Mouse (Mus musculus) forebrain, embryonic 13.5 days (tissue): ENCODE measurements at regions not wholly inside any gene's neighbourhood (a gene's known extent, or its start where the extent isn't known, plus 50 kb on each side); places are given as distances from the start of the nearest gene placed in this dataset.
A peak's percentile ranks its signal among the peaks of the same experiment; 100 is the strongest.

Source experiments
- ATAC-seq: fragments of 200-750 bp; cut with Nextera tagmentation; 2 replicates; pipeline ENCODE4 v1.8.0; 2017
- H3K27ac ChIP-seq: fragments of 300-500 bp; sonication (generic); 2 replicates; pipeline ENCODE4 v1.5.1; 2015; ENCODE audit warnings: inconsistent platforms, mild to moderate bottlenecking, moderate library complexity
- H3K27me3 ChIP-seq: fragments of 300-500 bp; sonication (generic); 2 replicates; pipeline ENCODE4 v1.6.1; 2015; ENCODE audit warnings: mild to moderate bottlenecking, inconsistent platforms
- H3K36me3 ChIP-seq: fragments of 300-500 bp; sonication (generic); 2 replicates; pipeline ENCODE4 v1.6.1; 2015; ENCODE audit warnings: mild to moderate bottlenecking, inconsistent platforms; ENCODE audit not compliant: poor library complexity, severe bottlenecking
- H3K4me1 ChIP-seq: fragments of 300-500 bp; sonication (generic); 2 replicates; pipeline ENCODE4 v1.6.1; 2015; ENCODE audit warnings: inconsistent platforms
- H3K4me2 ChIP-seq: fragments of 300-500 bp; sonication (generic); 2 replicates; pipeline ENCODE4 v1.6.1; 2015; ENCODE audit warnings: inconsistent platforms, mild to moderate bottlenecking, moderate library complexity
- H3K4me3 ChIP-seq: fragments of 300-500 bp; sonication (generic); 2 replicates; pipeline ENCODE4 v1.5.1; 2015; ENCODE audit warnings: mild to moderate bottlenecking, inconsistent platforms
- H3K9ac ChIP-seq: fragments of 300-500 bp; sonication (generic); 2 replicates; pipeline ENCODE4 v1.6.1; 2015; ENCODE audit warnings: mild to moderate bottlenecking, inconsistent platforms
- H3K9me3 ChIP-seq: fragments of 300-500 bp; sonication (generic); replicated peaks from 2 replicates; pipeline ENCODE4 v1.6.1; 2016; ENCODE audit warnings: inconsistent platforms
- WGBS: fragments of 180-500 bp; shearing (Covaris S2); methylation state at CpG from one replicate; pipeline ENCODE4 v1.1.7; 2015; 5-methylcytosine and 5-hydroxymethylcytosine counted together

DNA sequence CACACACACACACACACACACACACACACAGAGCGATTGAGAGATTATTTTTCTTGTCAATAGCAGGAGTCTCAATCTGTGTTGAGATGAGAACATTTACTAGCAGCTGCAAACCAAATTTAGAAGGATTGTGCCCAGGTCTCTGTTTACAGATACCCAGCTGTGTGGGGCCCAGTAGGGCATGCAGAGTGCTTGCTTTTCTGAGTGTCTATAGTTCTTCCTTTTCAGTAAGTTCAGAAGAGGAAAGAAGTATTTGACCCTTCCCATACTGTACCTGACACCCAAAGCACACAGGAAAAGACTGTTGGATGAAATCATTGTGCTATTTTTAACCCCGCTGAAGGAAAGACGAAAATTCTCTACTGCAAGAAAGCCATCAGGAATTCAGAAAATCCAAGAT is 110.3 kb upstream of the Gm5148 start:
- no peaks in the 10 kb centered on the region for H3K27me3 ChIP-seq
- H3K27ac ChIP-seq: no peak overlapping the region
- no peaks in the 10 kb centered on the region for H3K36me3 ChIP-seq
- no peak overlapping the region for H3K9ac ChIP-seq
- H3K4me1 ChIP-seq: no peaks in the 10 kb centered on the region
- WGBS: 88% methylated on average over 3 of the region's 3 CpGs
- no peak for ATAC-seq
- H3K9me3 ChIP-seq: no peaks in the 10 kb centered on the region
- H3K4me2 ChIP-seq: no peak overlapping the region
- no peak overlapping the region for H3K4me3 ChIP-seq

GRCm38 (mm10) chr3:37833387-37833786 is 109.1 kb upstream of the Gm5148 start:
- H3K36me3 ChIP-seq: no peaks in the 10 kb centered on the region
- no peaks in the 10 kb centered on the region for H3K27me3 ChIP-seq
- no peak overlapping the region for H3K27ac ChIP-seq
- no peak overlapping the region for H3K9ac ChIP-seq
- WGBS: 75% methylated on average over 4 of the region's 4 CpGs
- no peaks in the 10 kb centered on the region for H3K4me1 ChIP-seq
- ATAC-seq: no peak
- H3K4me2 ChIP-seq: no peak overlapping the region
- no peaks in the 10 kb centered on the region for H3K9me3 ChIP-seq
- H3K4me3 ChIP-seq: no peak overlapping the region

DNA sequence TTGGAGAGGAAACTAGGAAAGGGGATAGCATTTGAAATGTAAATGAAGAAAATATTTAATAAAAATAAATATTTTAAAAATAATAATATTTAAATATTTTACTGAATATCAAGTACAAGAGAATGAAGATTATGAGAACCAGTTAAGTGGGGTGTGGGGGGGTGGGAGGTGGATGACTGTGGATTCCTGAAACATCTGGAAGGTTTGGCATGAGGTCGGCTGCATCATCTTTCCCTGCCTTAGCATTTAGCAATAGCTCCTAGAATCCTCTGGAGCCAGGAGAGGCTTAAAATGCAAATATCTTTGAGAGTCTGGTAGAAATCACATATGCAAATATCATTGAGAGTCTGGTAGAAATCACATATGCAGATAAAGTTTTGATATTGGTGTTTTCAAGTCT is 103.3 kb upstream of the Gm5148 start:
- no peaks in the 10 kb centered on the region for H3K9me3 ChIP-seq
- H3K4me2 ChIP-seq: no peak overlapping the region
- H3K27me3 ChIP-seq: no peaks in the 10 kb centered on the region
- 83% methylated on average over 1 of the region's 1 CpGs for WGBS
- no peak overlapping the region for H3K27ac ChIP-seq
- no peak overlapping the region for H3K9ac ChIP-seq
- no peak for ATAC-seq
- H3K4me1 ChIP-seq: no peaks in the 10 kb centered on the region
- H3K36me3 ChIP-seq: no peaks in the 10 kb centered on the region
- H3K4me3 ChIP-seq: no peak overlapping the region

GRCm38 (mm10) chr3:37825602-37826001 is 101.3 kb upstream of the Gm5148 start:
- Histone ChIP-seq H3K27me3 (0 out of 2 replicates have a peak, but pooled peaks cover 2% of the 10 kb centered on the region), H3K4me3 (no peak overlapping the region), H3K36me3 (no peaks in the 10 kb centered on the region), H3K9ac (no peak overlapping the region), H3K27ac (no peak overlapping the region), H3K4me2 (no peak overlapping the region), H3K9me3 (no peaks in the 10 kb centered on the region), H3K4me1 (no peaks in the 10 kb centered on the region)
- ATAC-seq: no peak
- 94% methylated on average over 4 of the region's 4 CpGs for WGBS

DNA sequence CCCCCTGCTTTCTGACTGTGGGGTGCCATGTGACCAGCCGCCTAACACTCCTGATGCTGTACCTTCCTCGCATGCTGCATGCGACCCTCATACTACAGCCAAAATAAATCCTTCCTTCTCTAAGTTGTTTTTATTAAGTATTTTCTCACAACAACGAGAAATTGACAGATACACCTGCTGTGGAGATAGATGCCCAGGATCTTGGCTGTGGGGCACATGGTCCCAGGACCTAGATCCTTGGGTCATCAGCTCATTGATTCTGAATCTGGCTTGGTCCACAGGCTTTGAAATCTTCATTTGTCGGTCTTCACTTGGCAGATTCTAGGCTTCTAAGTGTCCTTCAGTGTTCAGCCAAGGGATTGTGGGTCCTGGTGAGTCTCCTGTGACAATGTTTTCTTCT is 100.4 kb upstream of the Gm5148 start:
- peaks cover 11% of the 10 kb centered on the region; the same call in 1 of the 2 replicates for H3K27me3 ChIP-seq
- no peak overlapping the region for H3K9ac ChIP-seq
- no peaks in the 10 kb centered on the region for H3K9me3 ChIP-seq
- H3K4me3 ChIP-seq: no peak overlapping the region
- H3K27ac ChIP-seq: no peak overlapping the region
- no peaks in the 10 kb centered on the region for H3K36me3 ChIP-seq
- H3K4me2 ChIP-seq: no peak overlapping the region
- H3K4me1 ChIP-seq: no peaks in the 10 kb centered on the region
- ATAC-seq: no peak
- WGBS: 91% methylated on average over 5 of the region's 5 CpGs

- no peak overlapping the region for H3K9ac ChIP-seq
- no peak overlapping the region for H3K27ac ChIP-seq
- WGBS: 93% methylated on average over 3 of the region's 3 CpGs
- H3K27me3 ChIP-seq: peaks cover 26% of the 10 kb centered on the region
- H3K4me2 ChIP-seq: no peak overlapping the region
- H3K4me1 ChIP-seq: peaks cover 18% of the 10 kb centered on the region
- no peaks in the 10 kb centered on the region for H3K36me3 ChIP-seq
- H3K4me3 ChIP-seq: no peak overlapping the region
- no peaks in the 10 kb centered on the region for H3K9me3 ChIP-seq
- ATAC-seq: no peak
These were observed 95.2 kb upstream of the Gm5148 start for GRCm38 (mm10) chr3:37819503-37819902.

GRCm38 (mm10) chr3:37817434-37817805 is 93.1 kb upstream of the Gm5148 start:
- no peak for ATAC-seq

DNA sequence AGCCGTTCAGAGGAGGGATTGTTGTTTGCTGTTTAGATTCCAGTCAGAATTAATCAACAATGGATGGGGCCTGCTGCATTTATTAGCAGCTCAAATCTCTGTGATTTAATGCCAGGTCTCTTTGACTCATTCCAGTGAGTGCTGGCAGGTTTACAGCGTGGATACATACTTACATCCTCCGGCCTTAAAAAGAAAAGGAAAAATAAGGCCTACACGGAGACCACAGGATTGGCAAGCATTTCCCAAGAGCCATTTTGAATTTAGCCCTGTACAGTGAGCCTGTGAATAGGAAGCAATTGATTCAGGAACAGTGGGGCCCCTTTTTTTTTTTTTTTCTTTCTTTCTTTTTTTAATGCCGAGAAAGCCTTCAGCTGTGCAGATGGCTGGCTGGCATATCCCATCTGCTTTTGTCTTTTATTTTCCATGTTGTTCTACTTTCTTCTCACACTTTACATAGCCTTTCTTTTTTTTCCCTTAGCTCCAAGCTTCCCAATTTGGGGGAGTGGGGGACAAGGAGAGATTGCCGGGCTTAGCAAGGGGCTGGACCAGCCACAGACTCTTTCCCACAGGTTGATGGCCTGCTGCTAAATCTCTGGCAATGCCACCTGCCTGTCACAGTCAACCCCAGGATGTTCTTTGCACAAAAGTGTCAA is 92.6 kb upstream of the Gm5148 start:
- no peak overlapping the region for H3K4me3 ChIP-seq
- no peaks in the 10 kb centered on the region for H3K36me3 ChIP-seq
- peaks cover 18% of the 10 kb centered on the region for H3K4me1 ChIP-seq
- no peak overlapping the region for H3K4me2 ChIP-seq
- no peak overlapping the region for H3K9ac ChIP-seq
- H3K27me3 ChIP-seq: peaks cover 33% of the 10 kb centered on the region
- no peaks in the 10 kb centered on the region for H3K9me3 ChIP-seq
- peak overlapping the region; percentile 75 for H3K27ac ChIP-seq
- WGBS: 4% methylated on average over 6 of the region's 6 CpGs
- ATAC-seq: peak; percentile 93

More at GRCm38 (mm10) chr3:37817434-37817805, 93.1 kb upstream of the Gm5148 start:
- no peaks in the 10 kb centered on the region for H3K9me3 ChIP-seq
- H3K27ac ChIP-seq: no peak overlapping the region
- no peaks in the 10 kb centered on the region for H3K36me3 ChIP-seq
- H3K4me1 ChIP-seq: peaks cover 18% of the 10 kb centered on the region
- no peak overlapping the region for H3K4me3 ChIP-seq
- WGBS: 25% methylated on average over 3 of the region's 3 CpGs
- H3K27me3 ChIP-seq: peaks cover 33% of the 10 kb centered on the region
- H3K4me2 ChIP-seq: no peak overlapping the region
- no peak overlapping the region for H3K9ac ChIP-seq

DNA sequence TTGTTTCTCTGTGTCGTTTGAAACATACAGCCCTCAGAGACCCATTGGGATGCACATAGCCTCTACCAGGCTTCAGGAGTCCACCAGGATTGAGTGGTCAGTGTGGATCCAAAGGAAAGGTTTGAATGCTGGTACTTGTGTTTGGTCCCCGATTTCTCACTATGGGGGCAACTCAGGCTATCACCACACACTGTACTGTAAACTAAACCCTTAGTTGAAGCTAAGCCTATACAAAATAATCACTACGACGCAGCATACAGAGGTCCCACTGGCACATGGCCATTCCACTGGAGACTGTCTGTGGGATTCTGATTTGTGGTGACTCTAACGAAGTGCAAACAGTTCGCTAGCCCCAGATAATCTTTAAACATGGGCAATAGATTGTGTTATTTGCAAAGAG is 91.5 kb upstream of the Gm5148 start:
- no peaks in the 10 kb centered on the region for H3K36me3 ChIP-seq
- H3K9ac ChIP-seq: no peak overlapping the region
- H3K27me3 ChIP-seq: peaks cover 35% of the 10 kb centered on the region
- H3K9me3 ChIP-seq: no peaks in the 10 kb centered on the region
- ATAC-seq: no peak
- WGBS: 88% methylated on average over 6 of the region's 6 CpGs
- no peak overlapping the region for H3K27ac ChIP-seq
- no peak overlapping the region for H3K4me3 ChIP-seq
- no peak overlapping the region for H3K4me2 ChIP-seq
- H3K4me1 ChIP-seq: peaks cover 18% of the 10 kb centered on the region

DNA sequence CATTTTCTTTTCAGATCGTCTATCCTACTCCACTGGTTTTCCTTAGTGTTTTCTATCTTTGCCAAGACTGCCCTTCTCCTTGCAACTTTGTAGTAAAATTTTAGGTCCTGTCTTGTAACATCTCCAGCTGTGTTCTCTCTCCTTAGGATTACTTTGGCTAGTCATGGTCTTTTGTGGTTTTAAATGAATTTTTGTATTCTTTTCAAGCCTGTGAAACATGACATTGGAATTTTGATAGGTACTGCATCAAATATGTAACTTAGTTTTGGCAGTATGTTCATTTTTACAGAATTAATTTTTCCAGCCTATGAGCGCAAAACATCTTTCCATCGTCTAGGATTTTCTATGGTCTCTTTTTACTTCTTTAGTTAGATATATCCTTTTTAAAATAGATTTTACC is 88.6 kb upstream of the Gm5148 start:
- Histone ChIP-seq H3K4me1 (peaks cover 18% of the 10 kb centered on the region), H3K36me3 (no peaks in the 10 kb centered on the region), H3K4me3 (no peak overlapping the region), H3K9me3 (no peaks in the 10 kb centered on the region; the same call in 1 of the 2 replicates), H3K9ac (no peak overlapping the region), H3K27ac (no peak overlapping the region), H3K27me3 (peaks cover 16% of the 10 kb centered on the region), H3K4me2 (no peak overlapping the region)
- 96% methylated on average over 3 of the region's 3 CpGs for WGBS
- no peak for ATAC-seq

DNA sequence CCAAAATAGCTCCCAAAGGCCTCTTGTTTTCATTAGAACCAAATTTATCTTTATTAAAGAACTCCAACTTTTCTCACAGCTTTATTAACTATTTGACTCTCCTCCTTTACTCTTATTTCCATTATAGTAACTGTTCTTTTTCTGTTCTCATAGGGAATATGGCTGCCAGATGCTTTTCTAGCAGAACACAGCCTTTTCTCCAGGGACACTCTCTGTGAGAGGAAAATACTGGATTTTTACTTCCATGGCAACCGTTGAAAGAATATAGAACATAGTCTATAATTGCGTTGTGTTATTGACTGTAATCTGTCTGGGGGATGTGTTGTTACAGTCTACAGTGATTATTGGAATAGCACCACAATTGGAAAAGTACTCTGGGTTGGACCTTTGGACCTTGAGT is 87.1 kb upstream of the Gm5148 start:
- no peaks in the 10 kb centered on the region for H3K36me3 ChIP-seq
- H3K27me3 ChIP-seq: peaks cover 16% of the 10 kb centered on the region
- H3K4me2 ChIP-seq: no peak overlapping the region
- H3K9ac ChIP-seq: no peak overlapping the region
- 88% methylated on average over 2 of the region's 2 CpGs for WGBS
- no peak overlapping the region for H3K27ac ChIP-seq
- no peak for ATAC-seq
- H3K9me3 ChIP-seq: no peaks in the 10 kb centered on the region; the same call in 1 of the 2 replicates
- no peak overlapping the region for H3K4me3 ChIP-seq
- H3K4me1 ChIP-seq: peaks cover 3% of the 10 kb centered on the region

GRCm38 (mm10) chr3:37810763-37811162 is 86.5 kb upstream of the Gm5148 start:
- 92% methylated on average over 2 of the region's 2 CpGs for WGBS

DNA sequence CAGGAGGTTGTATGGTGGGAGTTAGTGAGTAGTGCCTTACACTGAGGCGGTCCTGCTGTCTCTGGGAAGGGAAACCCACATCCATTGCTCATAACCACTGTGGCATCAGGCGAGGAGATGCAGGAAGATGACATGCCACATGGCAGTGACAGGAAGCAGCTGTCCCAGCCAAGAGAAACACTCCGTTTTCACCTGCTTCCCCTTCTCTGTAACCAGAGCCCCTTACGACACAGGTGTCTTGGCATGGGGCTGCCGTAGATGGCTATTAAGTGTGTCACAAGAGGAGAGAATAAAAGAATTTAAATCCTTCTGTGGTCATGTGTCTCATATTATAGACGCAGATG is 81.5 kb upstream of the Gm5148 start:
- H3K4me2 ChIP-seq: no peak overlapping the region
- WGBS: 76% methylated on average over 6 of the region's 6 CpGs
- no peaks in the 10 kb centered on the region for H3K27me3 ChIP-seq
- no peak overlapping the region for H3K9ac ChIP-seq
- H3K36me3 ChIP-seq: no peaks in the 10 kb centered on the region
- H3K4me1 ChIP-seq: no peaks in the 10 kb centered on the region
- no peak overlapping the region for H3K4me3 ChIP-seq
- no peaks in the 10 kb centered on the region; the same call in 1 of the 2 replicates for H3K9me3 ChIP-seq
- no peak for ATAC-seq
- no peak overlapping the region for H3K27ac ChIP-seq

More at GRCm38 (mm10) chr3:37810763-37811162, 86.5 kb upstream of the Gm5148 start:
- no peak overlapping the region for H3K9ac ChIP-seq
- no peak overlapping the region for H3K4me3 ChIP-seq
- H3K27me3 ChIP-seq: peaks cover 16% of the 10 kb centered on the region
- H3K4me2 ChIP-seq: no peak overlapping the region
- H3K4me1 ChIP-seq: no peaks in the 10 kb centered on the region
- ATAC-seq: no peak
- H3K36me3 ChIP-seq: no peaks in the 10 kb centered on the region
- no peak overlapping the region for H3K27ac ChIP-seq
- H3K9me3 ChIP-seq: no peaks in the 10 kb centered on the region; the same call in 1 of the 2 replicates
